Mouse (Mus musculus) brain, embryonic 14.5 days (tissue): ENCODE measurements around the gene Diaph3. TPM values are rescaled to one million over a fixed set of nuclear protein-coding genes. Genes with fewer than 3 reads are reported as not detected.

Experiments
- DNase-seq: peaks from one replicate; pipeline ENCODE4 v3.0.0-alpha.2; 2011; ENCODE audit warnings: low read depth
- CTCF ChIP-seq: fragments of 200-500 bp; IDR thresholded peaks from 2 replicates; pipeline ENCODE4 v1.5.1; 2012; ENCODE audit warnings: inconsistent platforms, mild to moderate bottlenecking, moderate library complexity, borderline replicate concordance; ENCODE audit not compliant: insufficient read depth, insufficient read length; ENCODE audit errors: extremely low read depth
- POLR2A ChIP-seq: fragments of 200-500 bp; IDR thresholded peaks from 2 replicates; pipeline ENCODE4 v1.6.1; 2012; ENCODE audit warnings: mild to moderate bottlenecking, inconsistent platforms, borderline replicate concordance; ENCODE audit not compliant: poor library complexity, insufficient read depth, insufficient read length, severe bottlenecking; ENCODE audit errors: extremely low read depth
- polyA plus RNA-seq: library from polyadenylated mRNA; depleted of rRNA; stranded (reverse); fragments of >200 nt; gene quantifications from 2 replicates; pipeline ENCODE4 v1.2.3, GENCODE M21; 2012

Diaph3 gene
- polyA plus RNA-seq, 1 experiment, result 2.8 TPM

- no peak for DNase-seq
- no peak for TF ChIP-seq CTCF
- TF ChIP-seq POLR2A, result no peak
Observed at GRCm38 (mm10) chr14:86692714-86693113, 448.3 kb downstream of the Diaph3 start.

DNA sequence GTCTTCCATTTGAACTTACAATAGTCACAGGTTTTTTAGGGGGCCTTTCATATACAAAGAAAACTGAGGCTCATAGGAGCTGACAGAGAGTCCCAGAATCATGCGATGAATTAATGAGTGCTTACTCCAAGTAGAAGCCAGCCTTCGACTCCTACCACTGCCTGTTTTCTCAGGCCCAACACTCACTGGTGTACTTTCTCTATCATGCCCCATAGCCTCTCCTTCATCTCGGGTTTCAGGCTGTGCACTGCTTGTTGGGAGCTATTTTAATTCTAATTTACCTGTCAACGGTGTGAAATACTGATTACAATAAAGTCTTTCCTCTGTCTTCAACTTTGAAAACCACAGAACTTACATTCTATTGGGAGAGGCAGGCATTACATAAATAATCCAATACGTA lies 449.7 kb downstream of the Diaph3 start:
- TF ChIP-seq POLR2A (no peak), CTCF (no peak)
- DNase-seq, result no peak

GRCm38 (mm10) chr14:86684585-86685503 lies 456.2 kb downstream of the Diaph3 start:
- TF ChIP-seq CTCF (no peak), POLR2A (no peak)
- DNase-seq, result peak; percentile 83

- DNase-seq, result no peak
- no peak for TF ChIP-seq CTCF
- no peak for TF ChIP-seq POLR2A
Observed at GRCm38 (mm10) chr14:86681951-86682350, 459.1 kb downstream of the Diaph3 start.

DNA sequence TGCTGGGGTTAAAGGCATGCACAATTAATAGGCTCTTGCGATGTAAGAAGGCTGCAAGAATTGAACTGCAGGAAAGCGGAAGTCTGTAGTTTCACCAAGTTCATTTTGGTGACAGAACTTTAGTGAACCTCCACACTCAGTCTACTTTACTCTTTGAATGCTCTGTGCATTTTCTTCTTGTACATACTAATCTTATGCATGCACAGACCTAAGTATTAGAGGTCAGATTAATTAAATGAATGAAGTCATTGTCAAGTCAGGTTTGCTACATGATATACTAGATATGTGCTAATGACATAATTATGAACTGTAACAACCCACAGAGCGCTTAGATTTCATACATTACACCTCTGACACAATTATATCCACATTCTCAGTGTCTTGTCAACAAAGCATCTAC lies 462.0 kb downstream of the Diaph3 start:
- TF ChIP-seq CTCF, result no peak
- no peak for TF ChIP-seq POLR2A

GRCm38 (mm10) chr14:86678179-86678780 lies 462.8 kb downstream of the Diaph3 start:
- peak; percentile 61 for DNase-seq
- no peak for TF ChIP-seq POLR2A
- peak; percentile 17; the same call in 1 of the 2 replicates for TF ChIP-seq CTCF

More for the DNA sequence above, 462.0 kb downstream of the Diaph3 start:
- no peak for DNase-seq

- DNase-seq, result peak; percentile 84
- no peak for TF ChIP-seq POLR2A
- TF ChIP-seq CTCF, result no peak
Observed at GRCm38 (mm10) chr14:86677015-86677414, 464.0 kb downstream of the Diaph3 start.

- DNase-seq, result no peak
- no peak for TF ChIP-seq POLR2A
- no peak for TF ChIP-seq CTCF
Observed at GRCm38 (mm10) chr14:86675314-86675713, 465.7 kb downstream of the Diaph3 start.

DNA sequence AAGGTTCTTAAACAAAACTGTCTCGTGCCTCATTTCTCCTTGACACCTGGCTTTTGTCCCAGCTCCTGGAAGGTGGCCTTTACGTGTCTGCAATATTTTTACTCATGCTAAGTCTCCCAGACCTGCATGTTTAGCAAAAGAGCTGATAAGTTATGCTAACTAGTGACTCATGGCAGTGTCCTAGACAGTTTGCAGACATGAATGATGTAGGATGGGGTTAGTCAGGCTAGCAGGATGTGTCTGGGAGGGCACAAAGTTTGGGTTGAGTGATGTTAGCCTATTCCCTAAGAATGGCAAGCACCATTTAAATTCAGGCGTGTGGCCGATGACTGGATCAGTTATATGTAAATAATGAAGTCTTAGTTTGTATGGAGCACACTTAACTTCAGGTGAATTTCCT lies 478.2 kb downstream of the Diaph3 start:
- DNase-seq, result no peak
- no peak for TF ChIP-seq CTCF
- no peak for TF ChIP-seq POLR2A

DNA sequence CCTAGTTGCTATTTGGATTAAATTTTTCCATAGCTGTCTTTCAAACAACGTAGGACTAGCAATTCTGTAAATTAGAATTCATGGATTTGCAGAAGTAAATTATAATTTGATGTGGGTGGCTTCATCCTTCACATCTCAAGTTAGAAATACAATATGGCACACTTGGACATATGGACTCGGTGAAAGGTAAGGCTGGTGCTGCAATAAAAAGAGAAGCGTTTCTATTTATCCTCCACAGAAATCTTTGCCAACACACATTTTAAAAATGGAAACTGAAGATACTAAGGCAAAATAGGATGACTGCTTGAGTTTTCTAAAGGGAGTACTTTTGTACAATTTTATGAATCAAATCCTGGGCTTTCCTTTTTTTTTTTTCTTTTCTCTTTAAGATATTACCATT lies 480.5 kb downstream of the Diaph3 start:
- TF ChIP-seq POLR2A (no peak), CTCF (no peak)
- no peak for DNase-seq

DNA sequence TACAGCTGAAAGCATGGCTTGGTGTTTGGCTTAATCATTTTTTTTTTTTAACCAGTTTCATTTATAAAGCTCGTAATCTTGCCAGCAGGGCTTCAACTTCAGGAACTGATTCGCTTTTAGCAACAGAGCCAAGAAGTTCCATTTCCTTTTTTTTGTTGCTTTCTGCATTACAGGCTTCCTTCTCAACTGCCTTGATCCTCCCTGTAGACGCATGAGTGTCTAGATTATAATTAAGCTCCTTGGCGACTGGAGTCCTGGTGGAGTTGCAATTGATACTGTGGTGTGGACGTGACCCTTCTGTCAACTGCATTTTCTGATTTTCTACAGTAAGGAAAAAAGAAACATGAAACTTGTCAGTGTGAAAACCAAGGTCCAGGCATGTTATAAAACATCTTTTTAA lies 484.8 kb downstream of the Diaph3 start:
- no peak for DNase-seq
- TF ChIP-seq CTCF, result no peak
- TF ChIP-seq POLR2A, result no peak
